11 mouse cellular contexts compared by ENCODE assay signal in the genomic region with DNA sequence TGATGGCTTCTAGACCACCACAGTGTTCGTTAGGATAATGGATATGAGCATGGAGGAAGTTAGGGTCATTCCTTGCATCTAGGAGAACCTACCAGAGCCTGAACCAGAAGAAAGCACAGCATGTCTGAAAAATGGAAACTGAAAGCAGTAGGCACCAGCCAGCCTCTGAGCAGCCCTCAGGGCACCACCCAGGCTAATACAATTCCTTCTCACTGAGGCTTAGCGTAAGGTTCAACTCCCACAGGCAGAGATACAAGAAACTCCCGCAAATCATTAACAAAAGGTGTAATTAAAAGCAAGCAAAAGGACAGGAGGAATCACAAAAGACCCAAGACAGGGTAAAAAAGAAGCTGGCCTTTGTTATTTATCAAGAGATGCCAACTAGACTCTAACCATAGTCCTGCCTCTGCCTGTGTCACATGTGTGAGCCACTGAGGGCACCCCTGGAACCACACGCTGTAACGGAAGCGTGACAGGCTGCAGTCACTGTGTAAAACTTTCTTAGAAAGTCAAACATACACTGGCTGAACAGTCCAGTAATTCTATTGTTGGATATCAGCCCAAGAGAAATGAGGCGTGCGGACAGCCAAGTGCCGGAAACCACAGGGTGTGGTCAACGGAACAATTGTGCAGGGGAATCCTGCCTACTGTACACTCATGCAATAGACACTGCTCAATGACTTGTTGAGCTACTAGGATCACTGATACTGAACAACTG. TPM values are rescaled to one million over a fixed set of nuclear protein-coding genes. Genes with fewer than 3 reads are reported as not detected.
A peak's percentile ranks its signal among the peaks of the same experiment; 100 is the strongest.
DNase-seq lines count a peak whose midpoint lies in the region; ATAC-seq lines count a peak whose summit lies in the region.
"Had no signal": no experiment of that assay in that cellular context is flagged by ENCODE, and none has a peak within 500 bp of the region (broad histone marks: within the 10 kb centered on the region; RNA-seq: fewer than 3 reads in every experiment).

No protein-coding gene starts in this region.

- no peaks in the 10 kb centered on the region for H3K36me3 ChIP-seq in heart, embryonic 11.5 days (ENCODE audit: control insufficient read depth, insufficient read depth, low read length)
- H3K36me3 ChIP-seq in kidney, embryonic 14.5 days (ENCODE audit: control insufficient read depth, insufficient read depth, low read length): no peaks in the 10 kb centered on the region
- H3K36me3 ChIP-seq in intestine, embryonic 16.5 days (ENCODE audit: control insufficient read depth, insufficient read depth, low read length): no peaks in the 10 kb centered on the region
- H3K36me3 ChIP-seq: forebrain, embryonic 10.5 days had no signal

- H3K27ac ChIP-seq in heart, embryonic 11.5 days (ENCODE audit: low read depth, low read length): no peak overlapping the region
- H3K27ac ChIP-seq in kidney, embryonic 14.5 days (ENCODE audit: low read depth, low read length): no peak overlapping the region
- no peak overlapping the region for H3K27ac ChIP-seq in intestine, embryonic 16.5 days (ENCODE audit: low read length)
- H3K27ac ChIP-seq: forebrain, embryonic 10.5 days; hindbrain, postnatal 0 days had no signal

- H3K4me3 ChIP-seq in heart, embryonic 11.5 days (ENCODE audit: low read depth, low read length): no peak overlapping the region
- no peak overlapping the region for H3K4me3 ChIP-seq in kidney, embryonic 14.5 days (ENCODE audit: low read length)
- H3K4me3 ChIP-seq in intestine, embryonic 16.5 days (ENCODE audit: low read length): no peak overlapping the region
- H3K4me3 ChIP-seq: forebrain, embryonic 10.5 days had no signal

- no peak overlapping the region for H3K4me2 ChIP-seq in heart, embryonic 11.5 days
- H3K4me2 ChIP-seq in kidney, embryonic 14.5 days (replicated peaks; ENCODE audit: low read depth, low read length): no peak overlapping the region
- no peak overlapping the region for H3K4me2 ChIP-seq in intestine, embryonic 16.5 days (ENCODE audit: low read depth, low read length)

- DNase-seq in heart, adult 8-10 months (ENCODE audit: low spot score): peak; percentile 36
- DNase-seq in Muller cell, postnatal 12 days (ENCODE audit: inconsistent ontology term): peak; percentile 72
- no peak for DNase-seq in cerebellum, postnatal 4 days (ENCODE audit: low spot score in 2 of 2)
- DNase-seq in left cerebral cortex, postnatal 25 days (ENCODE audit: low spot score in 2 of 2): no peak
- DNase-seq: right cerebral cortex, postnatal 25 days had no signal

- intact Hi-C loops in left cerebral cortex, postnatal 25 days (cut with DNase I): no loop called here

- no peaks in the 10 kb centered on the region for H3K9me3 ChIP-seq in heart, embryonic 11.5 days (replicated peaks; ENCODE audit: control insufficient read depth, low read length)
- H3K9me3 ChIP-seq in kidney, embryonic 14.5 days (ENCODE audit: control insufficient read depth, low read length): no peaks in the 10 kb centered on the region
- no peaks in the 10 kb centered on the region for H3K9me3 ChIP-seq in intestine, embryonic 16.5 days (ENCODE audit: control insufficient read depth, low read length)
- H3K9me3 ChIP-seq: forebrain, embryonic 10.5 days had no signal

- 73% methylated on average over 10 of the region's 10 CpGs for WGBS in heart, embryonic 11.5 days (ENCODE audit: insufficient replicate concordance)
- 58% methylated on average over 10 of the region's 10 CpGs for WGBS in kidney, embryonic 14.5 days
- WGBS in intestine, embryonic 16.5 days: 67% methylated on average over 10 of the region's 10 CpGs

- no peak for ATAC-seq in heart, embryonic 11.5 days (replicated peaks; ENCODE audit: insufficient number of reproducible peaks, low FRiP score, low TSS enrichment)
- ATAC-seq in kidney, embryonic 14.5 days (ENCODE audit: low FRiP score, low TSS enrichment): 0 out of 2 replicates have a peak, but pooled peaks have one; percentile 49
- peak; percentile 81 for ATAC-seq in megakaryocyte progenitor cell, adult 5-6 weeks (replicated peaks; ENCODE audit: poor library complexity)
- no peak for ATAC-seq in intestine, embryonic 16.5 days
- ATAC-seq: hindbrain, postnatal 0 days had no signal

- H3K4me1 ChIP-seq in heart, embryonic 11.5 days (ENCODE audit: control insufficient read depth, insufficient read depth, low read length): no peaks in the 10 kb centered on the region
- 0 out of 2 replicates have a peak, but pooled peaks cover 5% of the 10 kb centered on the region for H3K4me1 ChIP-seq in kidney, embryonic 14.5 days (ENCODE audit: control insufficient read depth, insufficient read depth, low read length)
- peaks cover 3% of the 10 kb centered on the region; the same call in 1 of the 2 replicates for H3K4me1 ChIP-seq in intestine, embryonic 16.5 days (ENCODE audit: control insufficient read depth, insufficient read depth, low read length)

- no peaks in the 10 kb centered on the region for H3K27me3 ChIP-seq in heart, embryonic 11.5 days (ENCODE audit: control insufficient read depth, insufficient read depth, low read length)
- no peaks in the 10 kb centered on the region for H3K27me3 ChIP-seq in kidney, embryonic 14.5 days (ENCODE audit: control insufficient read depth, insufficient read depth, low read length)
- no peaks in the 10 kb centered on the region for H3K27me3 ChIP-seq in intestine, embryonic 16.5 days (replicated peaks; ENCODE audit: control insufficient read depth, insufficient read depth, low read length)

- H3K9ac ChIP-seq in heart, embryonic 11.5 days (ENCODE audit: low read depth, low read length): no peak overlapping the region
- H3K9ac ChIP-seq in kidney, embryonic 14.5 days (ENCODE audit: low read depth, low read length): no peak overlapping the region
- no peak overlapping the region for H3K9ac ChIP-seq in intestine, embryonic 16.5 days (ENCODE audit: low read depth, low read length)

RNA-seq across cellular contexts. Expression of a gene that starts 56.3 kb away (rescaled TPM):
- 10 to 100 TPM; 15.6 to 18.8 (median 16.4) TPM for total RNA-seq in heart, adult 8-10 months (2022)
- polyA plus RNA-seq in heart, embryonic 11.5 days (2014; fragmentation: Nextera tagmentation; extraction: Ambion mirVana): 4.9 and 6.2 TPM in 2 replicates
- polyA plus RNA-seq in kidney, embryonic 14.5 days (2014; fragmentation: Nextera tagmentation; extraction: Ambion mirVana): 5.7 and 6.6 TPM in 2 replicates
- total RNA-seq in megakaryocyte progenitor cell, adult 5-6 weeks (2015): 1.2 and 2.0 TPM in 2 replicates
- total RNA-seq in megakaryocyte progenitor cell, adult 5-6 weeks (2017): 1.4 and 2.1 TPM in 2 replicates
- 1 to 10 TPM; 5.5 to 6.4 TPM for total RNA-seq in left cerebral cortex, postnatal 25 days (2021)
- 4.0 and 4.4 TPM in 2 replicates for polyA plus RNA-seq in intestine, embryonic 16.5 days (2015; fragmentation: Nextera tagmentation; extraction: Ambion mirVana)

RNA-seq across cellular contexts. Expression of a gene that starts 56.6 kb away (rescaled TPM):
- total RNA-seq in heart, adult 8-10 months (2022): under 1 TPM; 0.41 to 0.92 (median 0.43) TPM
- polyA plus RNA-seq in heart, embryonic 11.5 days (2014; fragmentation: Nextera tagmentation; extraction: Ambion mirVana): not detected in 2 replicates
- 0.29 TPM in 1 of 2 replicates, not detected in the other for polyA plus RNA-seq in kidney, embryonic 14.5 days (2014; fragmentation: Nextera tagmentation; extraction: Ambion mirVana)
- total RNA-seq in megakaryocyte progenitor cell, adult 5-6 weeks (2015): not detected in 2 replicates
- not detected in 2 replicates for total RNA-seq in megakaryocyte progenitor cell, adult 5-6 weeks (2017)
- 100 to 1,000 TPM; 161 to 176 TPM for total RNA-seq in left cerebral cortex, postnatal 25 days (2021)
- 0.10 and 0.15 TPM in 2 replicates for polyA plus RNA-seq in intestine, embryonic 16.5 days (2015; fragmentation: Nextera tagmentation; extraction: Ambion mirVana)

Comparison
In these comparisons a context has a peak if more than half of its experiments do, and no peak if none do; other contexts are left out.
1. DNase-seq: peak in heart, adult 8-10 months (single experiment) and Muller cell, postnatal 12 days (single experiment); none in cerebellum, postnatal 4 days (0 of 2) and left cerebral cortex, postnatal 25 days (0 of 2).
2. ATAC-seq: peak in kidney, embryonic 14.5 days (single experiment) and megakaryocyte progenitor cell, adult 5-6 weeks (single experiment); none in heart, embryonic 11.5 days (single experiment) and intestine, embryonic 16.5 days (single experiment).
3. RNA of a gene that starts 56.6 kb away (total RNA-seq): 161 to 176 TPM in left cerebral cortex, postnatal 25 days; 0.41 to 0.92 TPM in heart, adult 8-10 months and not detected in megakaryocyte progenitor cell, adult 5-6 weeks; every median in the first group is over 10 times any median in the second.